Mouse (Mus musculus) forelimb bud, embryonic 11.5 days (tissue): Measurements from ENCODE around the gene Tnfsf15.

ENCODE experiments used
- DNase-seq: peaks from one replicate; pipeline ENCODE4 v3.0.0-alpha.2; 2012; ENCODE audit warnings: low read depth, low spot score

Gene Tnfsf15

DNA sequence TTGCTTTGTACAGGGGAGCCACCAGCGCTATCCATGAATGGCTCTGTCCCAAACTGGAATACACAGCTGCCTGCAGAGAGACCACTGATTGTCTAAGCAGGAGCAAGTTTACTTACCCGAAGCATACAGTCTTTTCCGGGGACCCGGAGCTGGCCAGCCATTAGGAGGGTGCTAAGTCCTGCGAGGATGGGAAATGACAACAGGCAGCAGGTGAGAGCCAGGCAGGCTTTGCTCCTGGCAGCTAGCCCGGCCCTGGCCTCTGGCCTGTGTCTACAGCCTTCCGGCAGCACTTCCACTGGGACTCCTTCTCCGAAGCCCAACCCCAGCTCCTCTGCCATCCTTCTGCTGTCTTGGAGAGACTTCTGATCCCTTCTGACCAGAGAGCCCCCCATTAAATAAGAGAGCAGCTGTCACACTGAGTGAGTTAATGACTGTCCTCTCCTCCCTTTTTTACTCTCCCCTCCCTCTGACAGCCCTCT lies at the start of gene Tnfsf15:
Gene Tnfsf15 (minus strand): TSS at position 421 of the 479 bp plus-strand sequence.
- no peak for DNase-seq

DNA sequence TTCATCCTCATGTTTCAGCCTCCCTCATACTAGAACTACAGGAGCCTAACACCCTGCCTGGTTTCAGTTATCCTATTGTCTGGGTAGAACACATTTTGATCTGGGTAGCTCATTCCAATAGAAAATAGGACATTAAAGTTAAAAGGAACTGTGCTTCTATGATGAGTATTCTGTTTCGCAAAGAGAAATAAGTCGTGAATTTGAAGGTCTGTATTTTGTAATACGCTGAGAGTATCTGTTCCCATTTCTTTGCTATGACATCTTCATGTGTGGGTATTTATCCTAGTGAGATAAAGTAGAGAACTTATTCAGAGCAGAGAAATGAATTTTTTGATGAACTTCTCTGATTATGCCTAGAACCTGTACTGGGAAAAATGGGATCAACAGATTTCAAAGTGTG lies 47.4 kb upstream of the Tnfsf15 start:
- no peak for DNase-seq

DNA sequence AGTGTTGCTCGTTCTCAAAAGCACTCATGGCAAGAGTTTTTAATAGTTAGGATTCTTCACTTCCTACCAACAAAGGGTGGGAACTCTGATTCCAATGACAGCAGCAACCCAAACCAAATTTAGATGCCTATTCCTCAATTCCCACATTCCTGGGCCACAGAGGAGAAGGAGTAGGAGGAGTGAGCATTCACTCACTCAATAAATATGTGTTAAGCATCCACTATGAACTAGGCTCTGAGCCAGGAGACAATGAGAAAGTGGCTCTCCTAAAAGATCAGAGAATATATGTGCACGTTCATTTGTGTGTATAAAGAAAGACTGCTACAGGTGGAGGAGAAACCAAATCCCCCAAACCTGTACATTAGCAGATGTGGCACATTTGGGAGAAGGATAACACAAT lies 40.6 kb upstream of the Tnfsf15 start:
- DNase-seq = no peak

DNA sequence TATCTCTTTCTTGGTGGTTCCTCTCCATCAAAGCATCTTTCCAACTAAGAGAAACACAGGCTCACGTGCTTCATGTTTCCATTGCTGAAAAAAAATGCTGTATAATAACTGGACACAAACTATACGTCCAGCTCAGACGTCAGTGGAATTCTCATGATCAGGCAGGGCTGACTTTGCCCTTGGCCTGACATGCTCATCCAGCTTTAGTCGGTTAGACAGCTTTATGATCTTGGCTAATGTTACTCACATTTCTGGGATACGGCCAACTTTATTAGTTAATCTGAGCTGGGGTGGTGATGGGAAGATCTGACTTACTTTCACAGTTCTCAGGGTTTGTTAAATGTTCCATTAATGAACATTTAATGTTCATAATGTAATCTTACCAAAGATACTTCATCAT lies 38.9 kb upstream of the Tnfsf15 start:
- DNase-seq = no peak

DNA sequence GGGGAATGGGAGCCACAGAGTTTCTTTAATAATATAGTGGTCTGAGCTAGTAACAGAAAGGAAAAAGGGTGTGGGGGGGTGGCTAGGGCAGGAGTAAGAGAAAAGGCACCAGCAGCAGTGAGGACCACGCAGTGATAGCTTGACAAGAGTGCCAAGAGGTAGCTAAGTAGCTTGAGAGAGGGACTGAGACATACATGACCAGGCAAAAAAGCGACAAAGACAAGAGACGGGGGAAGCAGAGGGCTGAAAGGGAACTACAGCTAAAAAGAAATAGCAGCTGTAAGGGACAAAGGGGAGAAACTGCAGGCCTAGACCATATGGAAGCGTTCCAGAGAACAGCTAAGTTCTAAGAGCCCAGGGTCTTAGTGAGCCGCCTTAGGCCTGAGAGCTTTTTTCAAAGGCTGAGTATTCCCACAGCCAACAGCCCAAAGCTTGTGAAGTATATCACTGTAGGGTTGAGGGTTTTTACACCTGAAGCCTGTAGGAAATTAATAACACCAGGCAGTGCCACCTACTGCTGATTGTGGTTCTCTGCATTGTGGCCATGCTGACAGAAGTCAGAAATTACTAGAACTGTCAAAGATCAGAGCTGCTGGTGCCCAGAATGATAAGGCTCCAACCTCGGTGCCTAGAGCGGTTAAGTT lies 38.2 kb upstream of the Tnfsf15 start:
- no peak for DNase-seq

DNA sequence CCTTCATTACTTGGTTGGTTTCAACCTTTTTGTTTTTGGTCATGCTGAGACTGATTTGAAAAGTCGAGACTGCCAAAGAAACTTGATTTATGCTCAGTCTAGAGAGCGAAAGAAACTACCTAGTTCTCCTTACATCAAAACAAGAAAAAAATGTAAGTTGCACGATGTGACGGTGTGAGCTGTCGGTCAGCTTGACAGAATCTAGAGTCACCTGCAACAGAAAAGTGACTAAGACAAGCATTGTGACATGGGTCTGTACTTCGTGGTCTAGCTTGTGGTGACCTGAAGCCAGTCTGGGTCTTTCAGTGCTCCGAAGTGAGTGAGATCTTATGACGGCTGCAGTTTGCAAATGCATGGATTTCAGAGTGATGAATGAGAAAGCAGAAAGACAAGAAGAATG lies 32.3 kb upstream of the Tnfsf15 start:
- no peak for DNase-seq

DNA sequence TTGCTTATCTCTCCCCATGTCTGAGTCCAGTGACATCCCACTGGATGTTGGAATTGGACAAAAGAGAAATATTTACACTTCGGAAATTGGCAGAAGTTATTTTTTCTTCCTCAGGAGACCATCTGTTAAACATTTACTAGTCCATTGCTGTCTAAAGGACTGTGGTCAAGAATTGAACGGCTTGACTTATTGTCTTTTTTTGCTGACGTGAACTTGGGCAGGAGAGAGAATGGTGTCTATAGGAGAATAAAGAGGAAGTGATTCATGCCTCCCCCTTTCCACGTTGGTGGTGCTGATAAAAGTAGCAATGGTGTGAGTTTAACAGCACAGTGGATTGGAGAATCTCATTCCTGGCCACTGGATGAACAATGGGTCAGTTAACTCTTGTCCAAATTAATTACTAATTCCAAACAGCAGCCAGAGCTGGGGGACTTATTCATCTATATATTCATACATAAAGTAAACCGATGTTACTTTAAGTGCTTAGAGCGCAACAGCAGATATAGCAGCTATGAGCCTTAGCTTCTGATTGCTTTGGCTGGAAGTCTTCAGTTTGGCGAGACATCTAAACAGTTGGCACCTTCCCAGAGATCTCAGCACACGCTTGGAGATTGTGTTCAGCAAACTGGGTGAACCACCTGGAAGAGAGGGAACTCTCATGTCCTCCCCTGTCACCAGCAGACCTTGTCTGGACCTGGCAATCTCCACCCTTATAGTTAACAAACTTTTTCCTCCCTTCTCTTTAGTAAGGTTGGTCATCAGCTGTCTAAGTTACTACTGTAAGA lies 28.6 kb upstream of the Tnfsf15 start:
- DNase-seq = no peak

DNA sequence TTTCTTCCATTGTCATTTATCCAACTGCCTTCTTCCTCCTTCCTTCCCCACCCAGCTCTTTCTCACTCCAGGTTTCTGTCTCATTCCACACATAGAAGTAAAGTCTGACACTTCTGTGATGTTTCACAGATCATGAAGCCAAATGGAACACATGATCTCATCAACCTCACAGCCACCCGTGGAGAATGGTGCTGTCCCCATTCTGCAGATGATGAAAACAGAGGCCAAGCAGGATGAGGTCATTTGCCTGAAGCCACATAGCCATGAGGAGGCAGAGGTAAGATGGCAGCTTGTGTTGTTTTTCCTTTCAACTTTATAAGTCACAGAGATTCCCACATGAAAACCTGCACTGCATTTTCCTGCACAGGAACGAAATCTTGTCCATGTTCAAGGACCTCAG lies 27.6 kb upstream of the Tnfsf15 start:
- DNase-seq = no peak

DNA sequence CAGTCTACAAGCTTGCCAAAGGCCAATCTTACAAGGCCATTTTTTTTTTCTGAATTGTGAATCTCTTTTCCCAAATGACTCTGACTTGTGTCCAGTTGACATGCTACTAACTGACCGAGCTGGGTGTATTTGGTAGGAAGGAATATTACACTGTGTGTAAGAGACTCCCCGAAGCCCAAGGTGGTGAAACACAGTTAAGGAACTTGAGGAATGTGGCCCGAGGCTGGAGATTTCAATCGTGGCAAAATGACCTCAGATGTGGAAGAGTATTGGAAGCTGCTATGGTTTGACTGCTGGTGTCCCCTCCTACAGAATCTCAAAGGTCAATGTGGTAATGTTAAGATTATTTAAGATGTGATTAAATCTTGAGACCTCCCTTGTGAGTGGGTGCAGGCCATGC lies 26.4 kb upstream of the Tnfsf15 start:
- no peak for DNase-seq

DNA sequence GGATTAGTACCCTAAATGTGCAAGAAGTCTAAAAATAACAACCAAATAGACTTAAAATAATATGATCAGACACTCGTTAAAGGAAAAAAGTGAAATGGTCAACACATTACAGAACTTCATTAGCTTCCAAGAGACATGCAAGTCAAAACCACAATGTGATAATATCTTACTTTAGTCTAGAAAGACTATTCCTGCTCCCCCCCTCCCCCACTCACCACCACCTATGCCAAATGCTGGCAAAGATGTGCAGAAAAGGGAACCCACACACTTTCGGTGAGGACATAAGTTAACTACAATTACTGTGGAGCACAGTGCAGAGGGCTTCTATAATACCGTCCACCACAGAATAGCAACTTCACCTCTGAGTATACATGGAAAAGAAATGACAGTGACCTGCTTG lies 24.2 kb upstream of the Tnfsf15 start:
- no peak for DNase-seq

DNA sequence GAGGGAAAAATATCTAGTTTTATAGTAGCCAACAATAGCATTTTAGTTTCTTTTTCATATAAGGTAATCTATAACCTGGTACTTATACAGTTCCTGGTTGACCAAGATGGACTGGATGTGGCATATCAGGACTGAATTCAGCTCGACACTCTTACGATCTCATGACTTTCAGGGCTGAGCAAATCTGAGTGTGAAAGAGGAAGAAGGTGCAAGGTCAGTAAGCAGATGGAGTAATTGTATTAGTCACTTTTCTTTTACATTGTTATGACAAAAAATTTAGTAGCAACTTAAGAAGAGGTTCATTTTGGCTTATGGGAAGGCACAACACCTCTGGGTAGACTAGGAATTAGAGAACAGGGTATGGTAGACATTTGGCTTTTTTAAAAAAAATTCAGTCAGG lies 20.1 kb upstream of the Tnfsf15 start:
- no peak for DNase-seq

DNA sequence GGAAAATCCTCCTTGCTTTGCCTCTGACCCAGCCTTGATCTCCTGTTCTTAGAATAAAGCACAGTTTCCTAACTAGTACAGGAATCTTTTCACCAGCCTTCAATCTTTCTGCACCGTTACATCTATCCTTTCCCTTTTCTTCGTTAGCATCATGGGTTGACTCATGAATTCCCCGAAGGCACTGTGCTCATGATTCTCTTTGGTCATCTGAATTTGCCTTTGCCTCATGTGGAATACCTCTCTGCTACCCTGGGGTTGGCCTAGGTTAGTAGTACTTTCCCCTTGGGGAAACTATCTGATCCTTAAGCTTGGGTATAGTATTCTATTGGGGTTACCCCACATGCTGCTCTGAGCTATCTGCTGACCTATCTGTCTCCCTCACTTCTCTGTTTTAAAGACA lies 15.0 kb upstream of the Tnfsf15 start:
- no peak for DNase-seq

DNA sequence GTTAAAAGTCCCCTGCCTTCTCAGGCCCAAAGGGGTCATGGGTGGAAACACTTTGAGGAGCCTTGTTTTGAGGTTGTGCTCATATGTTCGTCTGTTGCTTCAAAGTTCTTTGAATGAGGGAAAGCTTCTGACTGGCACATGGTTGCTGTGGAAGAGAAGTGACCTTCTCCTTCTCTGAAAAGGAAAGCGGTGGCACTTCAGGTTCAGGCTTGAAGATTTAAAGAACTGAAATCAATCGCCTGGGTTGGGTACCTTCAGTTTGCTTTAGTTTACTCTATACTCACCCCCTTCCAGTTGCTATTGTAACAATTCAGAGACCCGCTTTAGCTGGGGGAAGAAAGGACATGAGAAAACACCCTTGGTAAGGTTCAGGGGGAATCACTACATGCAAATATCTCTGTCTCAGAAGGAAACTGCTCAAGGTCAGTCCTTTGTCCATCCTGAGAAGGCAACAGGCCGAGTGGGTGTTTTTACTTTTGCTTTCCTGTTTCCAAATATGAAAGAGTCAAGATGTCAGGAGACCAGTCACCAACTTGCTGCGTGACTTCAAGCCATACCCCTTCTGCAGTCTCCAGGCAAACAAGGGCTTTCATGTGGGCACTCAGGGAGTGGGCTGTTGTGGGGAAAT lies 12.7 kb upstream of the Tnfsf15 start:
- no peak for DNase-seq

DNA sequence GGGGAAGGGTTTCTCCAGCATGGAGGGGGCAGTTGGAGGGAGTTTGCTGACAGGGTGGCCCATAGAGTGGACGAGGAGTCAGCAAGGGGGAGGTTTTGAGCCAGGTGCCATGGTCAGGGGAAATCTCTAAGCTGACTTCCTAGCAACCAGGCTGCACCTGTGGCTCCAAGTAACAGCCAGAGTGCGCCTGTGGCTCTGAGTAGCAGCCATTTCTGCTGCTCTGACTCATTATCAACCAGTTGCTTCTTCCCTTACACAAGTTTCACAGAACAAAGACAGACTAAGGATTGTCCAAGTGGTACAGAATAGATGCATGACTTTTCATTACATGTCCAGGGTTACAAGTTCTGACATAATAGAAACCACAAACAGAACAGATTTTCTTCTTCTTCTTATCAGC lies 11.2 kb upstream of the Tnfsf15 start:
- DNase-seq = no peak

DNA sequence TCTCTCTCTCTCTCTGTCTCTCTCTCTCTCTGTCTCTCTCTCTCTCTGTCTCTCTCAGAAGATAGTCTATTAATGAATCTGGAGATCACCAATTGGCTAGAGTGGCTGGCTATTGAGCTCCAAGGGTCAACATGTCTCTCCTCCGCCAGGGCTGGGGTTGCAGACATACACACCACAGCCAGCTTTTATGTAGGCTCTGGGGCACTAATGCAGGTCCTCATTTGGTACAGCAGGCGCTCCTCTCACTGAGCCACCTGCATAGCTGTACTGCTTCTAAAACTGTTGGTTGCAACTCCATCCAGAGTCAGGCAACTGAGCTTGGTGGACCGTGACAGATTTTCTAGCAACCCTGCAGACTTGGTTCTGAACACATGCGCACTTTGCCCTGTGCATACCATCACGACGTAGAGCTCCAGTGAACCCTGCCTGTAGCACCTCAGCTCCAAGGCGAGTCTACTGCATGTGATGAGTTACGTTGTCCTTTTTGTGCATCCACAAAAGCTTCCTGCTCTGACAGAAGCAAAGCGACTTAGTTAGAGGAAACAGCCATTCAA lies 9.6 kb upstream of the Tnfsf15 start:
- no peak for DNase-seq

DNA sequence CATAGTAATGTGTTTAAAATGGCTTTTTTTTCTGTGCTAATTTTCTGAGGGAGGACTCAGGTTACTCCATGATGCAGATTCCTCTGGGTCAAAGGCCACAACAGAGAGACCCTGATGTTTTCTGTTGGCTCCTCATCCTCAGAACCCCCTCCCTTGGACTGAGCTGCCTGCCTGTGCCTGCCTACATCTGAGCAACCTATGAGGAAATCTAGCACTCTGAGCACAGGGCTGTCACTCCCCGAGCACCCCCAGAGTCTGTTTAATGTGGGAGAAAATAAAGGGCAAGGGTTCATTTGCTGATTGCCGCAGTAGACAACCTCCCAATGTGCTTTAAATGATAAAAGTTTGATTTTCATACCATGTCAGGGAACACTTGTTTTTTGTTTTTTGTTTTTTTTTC lies 8.9 kb upstream of the Tnfsf15 start:
- DNase-seq = no peak

DNA sequence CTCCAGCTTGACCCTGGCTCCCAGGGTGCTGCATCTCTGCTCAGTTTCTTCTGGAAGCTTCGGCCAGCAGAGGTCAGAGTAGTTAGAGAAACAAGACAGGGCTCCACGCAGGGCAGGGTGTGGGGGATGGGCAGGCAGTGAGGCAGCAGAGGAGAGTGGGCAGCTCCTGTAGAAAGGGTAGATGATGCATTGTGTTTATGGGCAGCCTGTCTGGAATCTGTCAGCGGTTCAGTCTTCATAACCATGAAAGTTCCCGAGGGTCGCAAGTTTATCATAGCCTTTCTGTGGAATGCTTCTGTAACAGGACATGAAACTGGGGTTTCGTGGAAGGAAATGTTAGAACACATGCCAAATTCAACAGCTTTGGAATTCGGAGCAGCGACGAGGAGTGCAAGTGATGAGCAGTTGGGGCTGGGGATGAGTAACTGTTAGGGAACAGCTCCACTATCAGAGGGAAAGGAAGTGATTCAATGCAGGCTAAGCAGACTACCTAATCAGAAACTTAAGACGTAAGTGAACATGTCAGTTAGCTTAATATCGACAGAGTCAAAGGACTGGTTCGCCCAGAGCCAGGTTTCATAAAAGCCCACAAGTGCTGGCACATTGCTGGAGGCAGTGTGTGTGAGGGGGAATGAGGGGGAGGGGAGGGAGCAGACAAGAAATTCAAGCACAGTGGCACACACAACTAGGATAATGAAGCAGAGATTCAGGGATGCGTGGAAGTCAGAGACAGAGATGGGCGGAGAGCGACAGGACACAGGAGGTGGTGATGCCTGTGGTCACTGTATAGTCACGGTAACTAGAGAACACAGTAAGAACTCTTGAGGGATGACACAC lies 8.0 kb upstream of the Tnfsf15 start:
- no peak for DNase-seq

DNA sequence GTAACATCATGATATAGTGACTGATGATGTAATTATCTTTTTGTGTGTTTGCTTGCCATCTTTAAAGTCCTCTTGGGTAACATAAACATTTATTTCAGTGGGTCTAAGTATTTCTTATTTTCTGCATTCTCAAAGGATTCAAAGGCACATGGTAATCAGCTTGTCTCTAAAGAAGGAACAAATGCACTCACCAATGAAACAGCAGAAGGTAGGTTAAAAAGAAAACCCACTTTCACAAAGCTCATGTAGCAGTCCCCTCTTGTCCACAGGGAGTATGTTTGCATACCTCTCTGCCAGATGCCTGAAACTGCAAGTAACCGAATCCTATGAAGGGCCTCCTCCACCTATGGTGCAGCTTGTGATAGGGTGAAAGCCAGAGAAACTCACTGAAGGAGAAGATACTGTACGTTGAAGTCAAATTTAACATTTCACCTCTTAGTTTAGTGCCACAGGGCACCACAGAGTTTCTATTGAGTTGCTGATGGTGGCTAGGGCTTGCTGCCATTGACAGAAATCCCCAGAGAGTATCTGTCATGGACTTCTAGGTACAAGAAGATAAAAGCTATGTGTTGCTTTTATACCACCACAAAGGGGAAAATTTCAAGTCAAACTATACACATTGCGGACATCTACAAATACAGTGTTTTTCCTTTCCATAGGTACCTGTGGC lies 3.3 kb upstream of the Tnfsf15 start:
- DNase-seq = no peak

DNA sequence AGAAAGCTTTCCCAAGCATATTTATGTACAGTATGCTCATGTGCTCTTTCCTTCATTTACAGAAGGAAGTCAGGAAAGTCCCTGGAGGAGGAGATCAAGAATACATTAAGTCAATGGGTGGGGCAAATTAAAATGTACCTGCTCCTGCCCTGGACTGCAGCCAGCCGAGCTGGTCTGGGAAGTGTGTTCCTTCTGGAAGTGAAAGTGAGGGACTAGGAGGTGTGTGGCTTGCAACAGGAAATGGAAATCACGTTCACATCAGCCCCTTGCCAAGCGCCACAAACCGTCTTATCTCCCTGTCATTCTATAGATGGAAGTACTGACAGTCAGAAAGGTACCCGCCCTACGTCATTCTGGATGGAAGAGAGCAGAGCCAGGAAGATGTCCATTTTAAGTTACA lies 358 bp upstream of the Tnfsf15 start:
- no peak for DNase-seq

DNA sequence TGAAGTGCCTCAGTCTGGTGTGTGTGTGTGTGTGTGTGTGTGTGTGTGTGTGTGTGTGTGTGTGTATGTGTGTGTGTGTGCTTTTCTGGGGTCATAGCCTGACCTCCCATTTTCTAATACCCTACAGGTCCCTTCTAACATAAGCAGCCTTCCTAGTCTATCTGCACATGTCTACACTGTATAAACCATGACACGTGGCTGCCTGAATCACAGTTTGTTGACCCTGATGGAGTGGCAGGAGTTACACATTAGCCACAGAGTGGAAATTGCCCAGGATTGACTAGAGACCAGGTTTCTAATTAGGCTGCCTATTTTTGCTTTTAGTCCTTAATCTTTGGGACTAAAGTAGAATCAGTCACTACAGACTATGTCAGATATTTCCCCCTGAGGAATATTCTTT lies 1.3 kb downstream of the Tnfsf15 start:
- DNase-seq = no peak

DNA sequence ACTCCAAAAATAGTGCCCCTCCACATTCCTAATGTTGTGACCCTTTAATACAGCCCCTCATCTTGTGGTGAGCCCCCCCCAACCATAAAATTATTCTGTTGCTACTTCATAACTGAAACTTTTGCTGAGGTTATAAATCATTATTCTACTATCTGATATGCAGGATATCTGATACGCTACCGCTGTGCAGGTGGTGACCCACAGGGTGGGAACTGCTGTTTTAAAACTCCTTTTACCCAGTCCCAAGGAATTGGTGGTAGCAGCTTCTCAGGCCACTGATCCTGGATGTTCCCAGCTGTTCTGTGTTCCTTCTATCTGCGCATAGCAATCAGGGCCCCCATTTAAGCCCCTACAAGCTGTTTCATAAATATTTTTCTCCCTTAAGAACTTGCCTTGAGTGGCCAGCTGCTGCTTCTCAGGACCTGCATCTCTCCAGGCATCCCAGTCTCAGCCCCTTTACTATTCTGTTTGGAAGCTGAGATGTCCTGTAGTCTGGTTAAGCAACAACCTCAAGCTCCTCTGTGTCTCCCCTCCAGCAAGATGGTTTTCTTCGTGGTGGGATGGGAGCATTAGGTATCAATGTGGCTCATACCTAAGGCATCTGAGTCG lies 2.0 kb downstream of the Tnfsf15 start:
- no peak for DNase-seq
